Mouse (Mus musculus): Measurements from ENCODE around the gene Olfr1260.

Gene Olfr1260

GRCm38 (mm10) chr2:89974184-89974583, at the start of gene Olfr1260:
TSS of gene Olfr1260 (plus strand) at chr2:89974340.
- DNase-seq = no peak

DNA sequence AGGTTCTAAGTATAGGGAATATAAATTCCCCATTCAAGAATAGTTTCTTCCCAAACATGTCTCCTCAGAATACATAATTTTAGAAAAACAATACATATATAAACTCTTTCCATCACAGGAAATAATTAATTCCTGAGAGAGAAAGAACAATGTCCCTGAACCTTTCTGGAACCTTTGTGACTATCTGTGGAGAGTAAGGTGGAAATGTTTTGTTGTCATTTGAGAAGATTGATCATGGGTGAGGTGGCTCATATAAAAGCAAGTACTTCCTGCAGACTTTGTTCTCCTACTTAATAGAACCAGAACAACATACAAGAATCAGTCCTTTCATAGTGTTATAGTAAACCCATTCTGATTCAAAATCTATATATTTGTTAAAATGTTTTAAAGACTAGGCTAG, 47.1 kb upstream of the Olfr1260 start, which contains the start of gene Olfr1258:
Gene Olfr1258, plus strand, starts transcription at position 301 of the 400 bp plus-strand sequence.
- no peak for DNase-seq

GRCm38 (mm10) chr2:89948564-89948963, 25.6 kb upstream of the Olfr1260 start, which contains the start of gene Olfr1259:
TSS of gene Olfr1259 (minus strand) at chr2:89948664.
- no peak for DNase-seq

DNA sequence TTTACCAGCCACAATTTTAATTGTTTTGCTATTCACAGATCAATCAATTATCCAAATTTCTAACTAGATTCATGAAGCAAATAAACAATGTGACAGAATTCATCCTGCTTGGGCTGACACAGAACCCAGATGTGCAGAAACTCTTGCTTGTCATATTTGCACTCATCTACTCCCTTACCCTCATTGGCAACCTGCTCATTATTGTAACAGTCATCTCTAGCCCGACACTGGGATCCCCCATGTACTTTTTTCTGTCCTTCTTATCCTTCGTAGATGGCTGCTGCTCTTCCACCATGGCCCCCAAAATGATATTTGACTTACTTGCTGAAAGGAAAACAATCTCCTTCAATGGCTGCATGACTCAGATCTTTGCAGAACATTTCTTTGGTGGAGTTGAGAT, 3.6 kb downstream of the Olfr1260 start:
- no peak for DNase-seq

DNA sequence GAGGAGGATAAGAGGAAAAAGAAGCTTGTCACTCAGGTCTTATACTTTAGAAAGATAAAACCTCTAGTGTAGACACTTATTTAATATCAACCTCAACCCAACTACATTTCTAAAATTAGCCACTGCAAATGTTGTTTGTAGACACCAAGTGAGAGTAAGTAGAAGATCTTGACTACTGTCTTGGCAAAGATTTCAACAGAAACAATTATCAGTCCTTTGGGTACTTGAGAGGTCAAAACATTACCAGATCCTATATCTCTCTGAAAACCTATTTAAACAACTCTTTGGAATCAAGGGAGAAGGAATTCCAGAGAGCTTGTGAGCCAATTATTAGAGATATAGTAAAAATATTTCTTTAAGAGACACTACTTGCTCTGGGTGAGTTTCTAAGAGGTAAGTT, 16.8 kb downstream of the Olfr1260 start, which contains the start of gene Olfr1261:
Gene Olfr1261, plus strand, starts transcription at position 301 of the 400 bp plus-strand sequence.
- DNase-seq = no peak

DNA sequence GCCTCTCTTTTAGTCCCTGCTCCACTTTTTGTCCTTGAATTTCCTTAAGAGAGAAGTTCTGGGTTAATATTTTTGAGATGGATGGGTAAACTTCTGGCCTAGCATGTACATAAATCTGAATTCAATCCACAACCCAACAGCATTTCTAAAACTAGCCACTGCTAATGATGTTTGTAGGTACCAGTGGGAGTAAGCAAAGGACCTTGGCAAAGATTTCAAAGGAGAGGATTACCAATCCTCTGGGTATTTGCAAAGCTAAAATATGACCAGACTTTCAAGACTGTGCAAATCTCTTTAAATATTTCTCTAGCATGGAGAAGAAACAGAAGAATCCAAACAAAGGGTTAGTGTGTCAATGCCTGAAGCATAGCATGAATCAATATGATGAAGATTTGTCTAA, 25.7 kb downstream of the Olfr1260 start, which contains the start of gene Olfr1262:
Gene Olfr1262, plus strand, starts transcription at position 301 of the 400 bp plus-strand sequence.
- DNase-seq = no peak

DNA sequence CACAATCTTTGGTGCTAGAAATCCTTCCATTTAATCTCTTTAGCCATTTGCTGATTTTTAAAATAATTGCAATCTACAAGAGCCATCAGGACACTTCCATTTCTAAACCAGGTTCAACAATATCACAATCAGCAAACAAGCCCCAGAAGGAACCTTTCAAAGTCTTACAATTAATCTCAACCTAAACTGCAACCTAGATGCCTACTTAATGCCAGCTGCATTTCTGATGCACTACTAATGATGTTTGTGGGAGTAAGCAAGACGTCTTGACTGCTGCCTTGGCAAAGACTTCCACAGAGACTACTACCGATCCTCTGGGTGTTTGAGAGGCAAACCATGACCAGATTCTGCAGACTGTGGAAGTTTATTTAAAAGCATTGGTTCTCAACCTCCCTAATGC, 37.7 kb downstream of the Olfr1260 start, which contains the start of gene Olfr1263:
Gene Olfr1263, plus strand, starts transcription at position 301 of the 400 bp plus-strand sequence.
- DNase-seq = no peak

DNA sequence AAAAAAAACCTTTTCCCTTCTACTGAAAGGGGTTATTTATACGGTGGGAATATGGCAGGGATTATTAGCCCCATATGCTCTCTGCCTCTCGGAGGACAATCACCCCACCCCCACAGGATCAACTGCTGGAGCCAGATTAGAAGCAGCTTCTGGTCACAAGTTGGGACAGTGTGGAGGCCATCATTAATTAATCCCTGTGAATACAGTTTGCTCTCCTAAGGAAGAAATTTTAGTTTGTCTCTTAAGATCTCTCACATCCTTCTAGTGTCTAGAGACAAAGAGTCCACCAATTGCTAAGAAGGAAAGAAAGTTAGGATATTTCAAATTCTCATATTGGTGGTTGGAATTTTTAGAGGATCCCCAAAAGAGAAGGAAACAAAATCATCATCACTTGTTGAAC, 51.3 kb downstream of the Olfr1260 start, which contains the start of gene Olfr1264:
Gene Olfr1264, minus strand, starts transcription at position 101 of the 400 bp plus-strand sequence.
- DNase-seq = peak; percentile 4
